Mouse (Mus musculus): ENCODE measurements around the gene Aimp1. TPM values are rescaled to one million over a fixed set of nuclear protein-coding genes. Genes with fewer than 3 reads are reported as not detected.

Gene Aimp1
- polyA plus RNA-seq, 1 experiment from 2014 or later = 52.7 TPM

DNA sequence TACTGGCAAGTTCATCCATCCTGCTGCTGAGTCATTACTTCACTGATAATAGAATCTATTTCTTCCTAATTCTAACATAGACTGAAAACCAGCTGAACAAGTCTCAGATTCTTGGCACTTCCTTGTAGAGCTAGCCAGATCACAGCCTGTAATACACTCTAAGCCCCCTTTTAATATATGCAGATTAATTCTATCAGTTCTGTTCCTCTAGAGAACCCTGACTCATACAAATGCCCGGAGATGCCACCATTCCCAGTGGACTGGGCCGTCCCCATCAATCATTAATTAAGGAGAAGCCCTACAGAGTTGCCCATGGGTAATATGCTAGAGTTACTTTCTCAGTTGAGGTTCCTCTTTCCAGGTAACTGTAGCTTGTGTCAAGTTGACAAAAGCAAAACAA, 28.2 kb downstream of the Aimp1 start:
- H3K9me3 ChIP-seq (ENCODE audit: control insufficient read depth, low read length) = no peaks in the 10 kb centered on the region
- H3K4me2 ChIP-seq (ENCODE audit: low read length) = no peak overlapping the region
- H3K27me3 ChIP-seq (replicated peaks; ENCODE audit: control insufficient read depth, insufficient read depth, low read length) = no peaks in the 10 kb centered on the region
- ATAC-seq = no peak
- H3K9ac ChIP-seq (ENCODE audit: low read depth, low read length) = no peak overlapping the region
- no peak overlapping the region for H3K27ac ChIP-seq (ENCODE audit: low read depth, low read length)
- H3K36me3 ChIP-seq (ENCODE audit: control insufficient read depth, insufficient read depth, low read length) = no peaks in the 10 kb centered on the region
- 59% methylated on average over 2 of the region's 2 CpGs for WGBS
- H3K4me3 ChIP-seq (ENCODE audit: low read length) = no peak overlapping the region
- no peaks in the 10 kb centered on the region for H3K4me1 ChIP-seq (ENCODE audit: control insufficient read depth, insufficient read depth, low read depth, low read length)

DNA sequence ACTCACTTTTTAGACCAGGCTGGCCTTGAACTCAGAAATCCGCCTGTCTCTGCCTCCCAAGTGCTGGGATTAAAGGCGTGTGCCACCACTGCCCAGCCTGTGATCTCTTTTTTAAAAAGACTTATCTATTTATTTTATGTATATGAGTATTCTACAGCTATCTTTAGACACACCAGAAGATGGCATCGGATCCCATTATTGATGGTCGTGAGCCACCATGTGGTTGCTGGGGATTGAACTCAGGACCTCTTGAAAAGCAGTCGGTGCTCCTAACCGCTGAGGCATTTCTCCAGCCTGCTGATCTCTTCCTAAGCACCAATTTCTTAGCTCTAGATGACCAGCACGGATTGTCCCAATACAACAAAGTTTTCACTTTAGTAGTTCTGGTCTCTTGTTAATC, 30.2 kb downstream of the Aimp1 start:
- ATAC-seq = no peak
- Histone ChIP-seq H3K9me3 (ENCODE audit: control insufficient read depth, low read length) (no peaks in the 10 kb centered on the region), H3K4me1 (ENCODE audit: control insufficient read depth, insufficient read depth, low read depth, low read length) (no peaks in the 10 kb centered on the region), H3K9ac (ENCODE audit: low read depth, low read length) (no peak overlapping the region), H3K36me3 (ENCODE audit: control insufficient read depth, insufficient read depth, low read length) (no peaks in the 10 kb centered on the region), H3K4me2 (ENCODE audit: low read length) (no peak overlapping the region), H3K4me3 (ENCODE audit: low read length) (no peak overlapping the region), H3K27me3 (replicated peaks; ENCODE audit: control insufficient read depth, insufficient read depth, low read length) (no peaks in the 10 kb centered on the region), H3K27ac (ENCODE audit: low read depth, low read length) (no peak overlapping the region)
- WGBS = 88% methylated on average over 7 of the region's 7 CpGs

DNA sequence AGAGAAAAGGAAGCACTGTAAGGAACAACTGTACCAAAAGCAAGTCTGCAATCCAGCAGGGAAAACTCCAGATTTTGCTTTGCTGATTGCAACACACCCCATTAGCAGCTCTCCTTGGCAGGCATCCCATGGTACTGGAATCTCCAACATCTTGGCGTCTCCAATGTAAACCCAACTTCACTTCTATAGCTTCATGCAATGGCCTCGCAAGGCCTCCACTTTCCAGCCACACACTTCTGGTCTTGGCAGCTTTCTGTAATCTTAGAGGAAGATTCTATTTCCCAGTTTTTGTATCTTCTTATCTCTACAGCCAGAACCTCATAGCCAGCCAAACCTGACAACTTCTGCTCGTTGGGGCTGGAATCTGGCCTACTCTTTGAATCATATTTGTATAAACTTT, 32.4 kb downstream of the Aimp1 start:
- Histone ChIP-seq H3K4me2 (ENCODE audit: low read length) (no peak overlapping the region), H3K36me3 (ENCODE audit: control insufficient read depth, insufficient read depth, low read length) (no peaks in the 10 kb centered on the region), H3K4me3 (ENCODE audit: low read length) (no peak overlapping the region), H3K27ac (ENCODE audit: low read depth, low read length) (no peak overlapping the region), H3K4me1 (ENCODE audit: control insufficient read depth, insufficient read depth, low read depth, low read length) (no peaks in the 10 kb centered on the region), H3K9me3 (ENCODE audit: control insufficient read depth, low read length) (no peaks in the 10 kb centered on the region), H3K27me3 (replicated peaks; ENCODE audit: control insufficient read depth, insufficient read depth, low read length) (no peaks in the 10 kb centered on the region), H3K9ac (ENCODE audit: low read depth, low read length) (no peak overlapping the region)
- ATAC-seq = no peak
- 79% methylated on average over 3 of the region's 3 CpGs for WGBS

DNA sequence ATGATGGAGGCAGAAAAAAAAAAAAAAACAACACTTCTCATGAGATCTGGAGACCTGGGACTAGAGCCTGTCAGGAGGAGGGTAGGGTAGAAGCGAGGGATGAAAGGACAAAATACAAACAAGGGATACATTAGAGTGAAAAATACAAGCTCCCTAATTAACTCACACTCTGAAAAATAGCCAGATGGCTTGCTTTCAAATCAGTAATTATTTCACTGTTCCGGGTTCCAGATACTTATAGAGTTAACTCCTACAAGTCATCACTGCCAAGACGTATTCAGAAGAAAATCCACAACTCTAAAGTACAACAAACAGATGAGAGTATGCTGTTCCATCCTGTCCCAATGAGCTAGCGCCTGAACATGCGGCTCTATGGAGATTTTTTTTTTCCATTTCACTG, 34.0 kb downstream of the Aimp1 start:
- no peak overlapping the region for H3K9ac ChIP-seq (ENCODE audit: low read depth, low read length)
- 77% methylated on average over 5 of the region's 5 CpGs for WGBS
- H3K27me3 ChIP-seq (replicated peaks; ENCODE audit: control insufficient read depth, insufficient read depth, low read length) = no peaks in the 10 kb centered on the region
- no peak overlapping the region for H3K4me3 ChIP-seq (ENCODE audit: low read length)
- ATAC-seq = no peak
- no peak overlapping the region for H3K27ac ChIP-seq (ENCODE audit: low read depth, low read length)
- H3K9me3 ChIP-seq (ENCODE audit: control insufficient read depth, low read length) = no peaks in the 10 kb centered on the region
- no peaks in the 10 kb centered on the region for H3K36me3 ChIP-seq (ENCODE audit: control insufficient read depth, insufficient read depth, low read length)
- no peaks in the 10 kb centered on the region for H3K4me1 ChIP-seq (ENCODE audit: control insufficient read depth, insufficient read depth, low read depth, low read length)
- H3K4me2 ChIP-seq (ENCODE audit: low read length) = no peak overlapping the region

DNA sequence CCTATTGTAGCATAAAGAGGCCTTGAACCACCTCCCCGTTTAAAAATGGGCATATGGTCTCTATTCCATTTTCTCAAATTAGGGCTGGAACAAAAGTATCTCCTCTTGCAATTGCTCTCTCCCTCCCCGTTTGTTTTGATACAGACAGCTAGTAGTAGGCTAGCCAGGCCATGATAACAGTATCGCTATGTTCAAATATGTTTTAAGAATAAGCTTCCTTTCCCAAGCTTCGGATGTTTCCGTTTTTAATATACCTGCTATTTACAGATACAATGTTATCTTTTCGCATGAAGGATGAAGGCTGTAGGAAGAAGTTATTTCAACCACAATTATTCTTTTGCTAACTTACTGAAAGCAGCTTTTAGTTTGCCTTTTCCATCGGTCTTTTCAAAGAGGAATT, 34.8 kb downstream of the Aimp1 start:
- H3K27ac ChIP-seq (ENCODE audit: low read depth, low read length) = no peak overlapping the region
- H3K4me3 ChIP-seq (ENCODE audit: low read length) = no peak overlapping the region
- no peak overlapping the region for H3K4me2 ChIP-seq (ENCODE audit: low read length)
- no peak overlapping the region for H3K9ac ChIP-seq (ENCODE audit: low read depth, low read length)
- H3K36me3 ChIP-seq (ENCODE audit: control insufficient read depth, insufficient read depth, low read length) = no peaks in the 10 kb centered on the region
- WGBS = 87% methylated on average over 7 of the region's 7 CpGs
- no peaks in the 10 kb centered on the region for H3K9me3 ChIP-seq (ENCODE audit: control insufficient read depth, low read length)
- no peak for ATAC-seq
- H3K4me1 ChIP-seq (ENCODE audit: control insufficient read depth, insufficient read depth, low read depth, low read length) = no peaks in the 10 kb centered on the region
- no peaks in the 10 kb centered on the region for H3K27me3 ChIP-seq (replicated peaks; ENCODE audit: control insufficient read depth, insufficient read depth, low read length)

DNA sequence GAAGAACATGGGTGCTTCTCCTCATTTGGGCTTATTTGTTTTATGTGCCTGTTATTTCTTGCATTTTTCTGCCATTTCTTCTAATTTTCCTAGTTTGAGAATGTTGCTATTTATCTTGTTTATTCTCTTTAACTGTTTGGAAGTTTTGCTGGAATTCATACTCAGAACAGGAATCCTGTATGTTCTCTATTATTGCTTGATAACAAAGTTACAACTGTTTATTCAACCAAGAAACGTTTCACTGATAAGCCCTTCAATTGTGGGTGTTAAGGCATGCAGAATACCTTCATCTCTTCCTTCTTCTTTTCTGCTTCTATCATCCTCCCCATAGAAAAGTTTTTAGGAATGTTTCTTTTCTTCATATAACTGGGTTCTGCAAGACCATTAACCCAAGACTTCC, 37.4 kb downstream of the Aimp1 start:
- no peak overlapping the region for H3K9ac ChIP-seq (ENCODE audit: low read depth, low read length)
- no peak overlapping the region for H3K4me3 ChIP-seq (ENCODE audit: low read length)
- no peaks in the 10 kb centered on the region for H3K4me1 ChIP-seq (ENCODE audit: control insufficient read depth, insufficient read depth, low read depth, low read length)
- no peaks in the 10 kb centered on the region for H3K36me3 ChIP-seq (ENCODE audit: control insufficient read depth, insufficient read depth, low read length)
- no peaks in the 10 kb centered on the region for H3K9me3 ChIP-seq (ENCODE audit: control insufficient read depth, low read length)
- 50% methylated on average over 1 of the region's 1 CpGs for WGBS
- H3K27me3 ChIP-seq (replicated peaks; ENCODE audit: control insufficient read depth, insufficient read depth, low read length) = no peaks in the 10 kb centered on the region
- no peak overlapping the region for H3K27ac ChIP-seq (ENCODE audit: low read depth, low read length)
- no peak for ATAC-seq
- H3K4me2 ChIP-seq (ENCODE audit: low read length) = no peak overlapping the region

DNA sequence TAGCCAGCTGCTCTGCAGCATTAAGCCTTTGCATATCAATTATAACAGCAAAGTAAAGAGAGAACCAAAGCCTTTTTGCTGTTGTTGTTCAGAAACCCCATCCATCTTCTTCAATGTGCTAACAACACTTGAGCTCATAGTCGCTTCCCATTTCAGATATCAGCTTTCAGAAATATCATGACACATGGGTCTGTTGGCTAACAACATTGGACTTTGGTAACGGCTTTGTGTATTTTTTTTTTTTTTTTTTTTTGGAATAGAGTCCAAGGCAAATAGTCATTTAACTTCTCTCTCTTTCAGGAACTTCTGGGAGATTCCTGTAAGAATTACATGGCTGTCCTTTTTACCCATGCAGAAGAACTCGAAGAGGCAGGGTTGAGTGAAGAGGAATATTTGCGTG, 40.1 kb downstream of the Aimp1 start:
- Histone ChIP-seq H3K9ac (ENCODE audit: low read depth, low read length) (no peak overlapping the region), H3K27ac (ENCODE audit: low read depth, low read length) (no peak overlapping the region), H3K4me2 (ENCODE audit: low read length) (no peak overlapping the region), H3K27me3 (replicated peaks; ENCODE audit: control insufficient read depth, insufficient read depth, low read length) (no peaks in the 10 kb centered on the region), H3K4me1 (ENCODE audit: control insufficient read depth, insufficient read depth, low read depth, low read length) (no peaks in the 10 kb centered on the region), H3K4me3 (ENCODE audit: low read length) (no peak overlapping the region), H3K9me3 (ENCODE audit: control insufficient read depth, low read length) (no peaks in the 10 kb centered on the region), H3K36me3 (ENCODE audit: control insufficient read depth, insufficient read depth, low read length) (no peaks in the 10 kb centered on the region)
- ATAC-seq = no peak
- 83% methylated on average over 4 of the region's 4 CpGs for WGBS

DNA sequence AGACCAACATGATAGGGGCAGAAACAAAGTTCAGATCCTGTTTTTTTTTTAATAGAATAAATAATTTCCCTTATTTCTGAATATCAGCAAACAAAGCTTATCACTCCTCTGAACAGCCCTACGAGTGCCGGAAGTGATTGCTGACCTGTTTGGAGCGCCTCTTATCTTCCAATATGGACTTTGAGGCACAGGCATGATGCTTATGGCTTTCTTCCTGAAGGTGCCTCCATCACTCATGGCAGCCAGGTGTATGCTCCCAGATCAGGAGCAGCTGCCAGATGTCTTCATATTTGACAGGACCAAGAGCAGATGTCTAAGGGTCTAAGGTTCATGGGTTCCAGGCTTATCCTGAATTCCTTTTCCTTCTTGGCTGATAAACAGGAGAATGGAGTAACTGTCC, 47.1 kb downstream of the Aimp1 start:
- Histone ChIP-seq H3K9me3 (ENCODE audit: control insufficient read depth, low read length) (no peaks in the 10 kb centered on the region), H3K9ac (ENCODE audit: low read depth, low read length) (no peak overlapping the region), H3K36me3 (ENCODE audit: control insufficient read depth, insufficient read depth, low read length) (no peaks in the 10 kb centered on the region), H3K4me1 (ENCODE audit: control insufficient read depth, insufficient read depth, low read depth, low read length) (no peaks in the 10 kb centered on the region), H3K4me2 (ENCODE audit: low read length) (no peak overlapping the region), H3K27ac (ENCODE audit: low read depth, low read length) (no peak overlapping the region), H3K4me3 (ENCODE audit: low read length) (no peak overlapping the region), H3K27me3 (replicated peaks; ENCODE audit: control insufficient read depth, insufficient read depth, low read length) (no peaks in the 10 kb centered on the region)
- no peak for ATAC-seq
- WGBS = 90% methylated on average over 3 of the region's 3 CpGs

DNA sequence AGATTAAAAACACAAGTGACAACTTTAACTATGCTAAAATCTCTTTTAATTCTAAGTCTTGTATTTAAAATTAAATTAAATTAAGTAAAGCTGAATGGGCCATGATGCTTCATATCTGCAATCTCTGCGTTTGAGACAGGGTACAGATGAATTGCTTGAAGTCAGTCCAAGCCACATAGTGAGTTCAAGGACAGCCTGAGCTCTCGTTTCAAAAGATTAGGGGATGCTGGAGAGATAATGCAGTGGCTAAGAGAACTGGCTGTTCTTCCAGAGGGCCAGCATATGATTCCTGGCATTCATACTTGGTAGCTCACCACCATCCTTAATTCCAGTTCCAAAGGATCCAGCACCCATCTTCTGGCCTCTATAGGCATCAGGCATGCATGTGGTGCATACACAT, 50.9 kb downstream of the Aimp1 start:
- Histone ChIP-seq H3K27ac (ENCODE audit: low read depth, low read length) (no peak overlapping the region), H3K9ac (ENCODE audit: low read depth, low read length) (no peak overlapping the region), H3K4me3 (ENCODE audit: low read length) (no peak overlapping the region), H3K4me1 (ENCODE audit: control insufficient read depth, insufficient read depth, low read depth, low read length) (no peaks in the 10 kb centered on the region), H3K27me3 (replicated peaks; ENCODE audit: control insufficient read depth, insufficient read depth, low read length) (no peaks in the 10 kb centered on the region), H3K36me3 (ENCODE audit: control insufficient read depth, insufficient read depth, low read length) (no peaks in the 10 kb centered on the region), H3K4me2 (ENCODE audit: low read length) (no peak overlapping the region), H3K9me3 (ENCODE audit: control insufficient read depth, low read length) (no peaks in the 10 kb centered on the region)
- whole genome bisulfite sequencing = 76% methylated on average over 2 of the region's 2 CpGs
- ATAC-seq = no peak

DNA sequence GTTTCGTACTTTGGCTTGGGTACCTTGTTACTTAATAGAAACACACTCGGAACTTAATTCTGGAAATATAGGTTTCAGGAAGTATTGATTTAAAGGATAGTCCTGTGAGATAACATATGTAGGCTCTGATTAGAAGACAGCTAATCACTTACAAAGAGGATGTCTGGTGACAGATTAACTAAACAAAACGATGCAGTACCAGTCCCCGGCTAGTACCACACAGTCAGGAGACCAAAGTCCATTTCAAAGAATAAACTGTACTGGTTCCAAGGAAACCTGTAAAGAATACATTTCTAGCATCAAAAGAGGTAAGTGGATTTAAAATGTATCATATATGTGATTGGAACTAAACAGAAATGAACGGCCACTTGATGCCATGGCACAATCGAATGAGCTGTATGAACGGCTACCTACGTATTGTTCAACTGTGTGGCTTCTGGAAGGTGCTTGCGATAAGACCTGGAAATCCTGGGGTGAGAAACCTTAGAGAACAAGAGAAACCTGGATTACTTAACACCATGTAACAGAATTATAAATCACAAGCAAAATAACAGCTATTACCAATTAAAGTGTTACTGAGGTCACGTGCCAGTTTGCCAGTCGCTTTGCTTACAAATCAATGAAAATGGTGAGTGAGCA, 54.5 kb downstream of the Aimp1 start, which contains the start of gene Gimd1:
TSS of gene Gimd1 (plus strand) at position 220 of the 639 bp plus-strand sequence.
- Histone ChIP-seq H3K36me3 (ENCODE audit: control insufficient read depth, insufficient read depth, low read length) (no peaks in the 10 kb centered on the region), H3K27me3 (replicated peaks; ENCODE audit: control insufficient read depth, insufficient read depth, low read length) (no peaks in the 10 kb centered on the region), H3K4me1 (ENCODE audit: control insufficient read depth, insufficient read depth, low read depth, low read length) (no peaks in the 10 kb centered on the region), H3K9ac (ENCODE audit: low read depth, low read length) (no peak within 1 kb of the TSS), H3K4me2 (ENCODE audit: low read length) (no peak within 1 kb of the TSS), H3K27ac (ENCODE audit: low read depth, low read length) (no peak within 1 kb of the TSS), H3K9me3 (ENCODE audit: control insufficient read depth, low read length) (no peaks in the 10 kb centered on the region), H3K4me3 (ENCODE audit: low read length) (no peak within 1 kb of the TSS)
- no peak for ATAC-seq
- 94% methylated on average over 11 of the region's 11 CpGs for WGBS

Measured in hindbrain, embryonic 16.5 days (tissue).